Mouse (Mus musculus) kidney, embryonic 16.5 days (tissue): ENCODE measurements at regions not wholly inside any gene's neighbourhood (a gene's known extent, or its start where the extent isn't known, plus 50 kb on each side); places are given as distances from the start of the nearest gene placed in this dataset.

Source experiments
- ATAC-seq: fragments of 200-750 bp; cut with Nextera tagmentation; 2 replicates; pipeline ENCODE4 v1.8.0; 2017; ENCODE audit warnings: moderate TSS enrichment; ENCODE audit not compliant: low FRiP score, low TSS enrichment
- H3K27ac ChIP-seq: fragments of 300-500 bp; sonication (generic); 2 replicates; pipeline ENCODE4 v1.5.1; 2014; ENCODE audit warnings: low read length
- H3K27me3 ChIP-seq: fragments of 300-500 bp; sonication (generic); 2 replicates; pipeline ENCODE4 v1.6.1; 2014; ENCODE audit warnings: low read length, control low read depth, mixed read lengths; ENCODE audit not compliant: insufficient read depth
- H3K36me3 ChIP-seq: fragments of 300-500 bp; sonication (generic); 2 replicates; pipeline ENCODE4 v1.6.1; 2014; ENCODE audit warnings: low read length, control low read depth, mixed read lengths; ENCODE audit not compliant: insufficient read depth
- H3K4me1 ChIP-seq: fragments of 300-500 bp; sonication (generic); 2 replicates; pipeline ENCODE4 v1.6.1; 2014; ENCODE audit warnings: low read length, control low read depth, mixed read lengths; ENCODE audit not compliant: insufficient read depth
- H3K4me2 ChIP-seq: fragments of 300-500 bp; sonication (generic); replicated peaks from 2 replicates; pipeline ENCODE4 v1.6.1; 2014; ENCODE audit warnings: low read depth, low read length
- H3K4me3 ChIP-seq: fragments of 300-500 bp; sonication (generic); 2 replicates; pipeline ENCODE4 v1.5.1; 2014; ENCODE audit warnings: mild to moderate bottlenecking, low read length
- H3K9ac ChIP-seq: fragments of 300-500 bp; sonication (generic); replicated peaks from 2 replicates; pipeline ENCODE4 v1.6.1; 2014; ENCODE audit warnings: low read length
- H3K9me3 ChIP-seq: fragments of 300-500 bp; sonication (generic); 2 replicates; pipeline ENCODE4 v1.6.1; 2016; ENCODE audit warnings: low read length, control low read depth
- WGBS: fragments of 180-500 bp; shearing (Covaris S2); extraction: QIAGEN DNeasy Blood & Tissue Kit; methylation state at CpG from one replicate; pipeline ENCODE4 v1.1.7; 2014; 5-methylcytosine and 5-hydroxymethylcytosine counted together

DNA sequence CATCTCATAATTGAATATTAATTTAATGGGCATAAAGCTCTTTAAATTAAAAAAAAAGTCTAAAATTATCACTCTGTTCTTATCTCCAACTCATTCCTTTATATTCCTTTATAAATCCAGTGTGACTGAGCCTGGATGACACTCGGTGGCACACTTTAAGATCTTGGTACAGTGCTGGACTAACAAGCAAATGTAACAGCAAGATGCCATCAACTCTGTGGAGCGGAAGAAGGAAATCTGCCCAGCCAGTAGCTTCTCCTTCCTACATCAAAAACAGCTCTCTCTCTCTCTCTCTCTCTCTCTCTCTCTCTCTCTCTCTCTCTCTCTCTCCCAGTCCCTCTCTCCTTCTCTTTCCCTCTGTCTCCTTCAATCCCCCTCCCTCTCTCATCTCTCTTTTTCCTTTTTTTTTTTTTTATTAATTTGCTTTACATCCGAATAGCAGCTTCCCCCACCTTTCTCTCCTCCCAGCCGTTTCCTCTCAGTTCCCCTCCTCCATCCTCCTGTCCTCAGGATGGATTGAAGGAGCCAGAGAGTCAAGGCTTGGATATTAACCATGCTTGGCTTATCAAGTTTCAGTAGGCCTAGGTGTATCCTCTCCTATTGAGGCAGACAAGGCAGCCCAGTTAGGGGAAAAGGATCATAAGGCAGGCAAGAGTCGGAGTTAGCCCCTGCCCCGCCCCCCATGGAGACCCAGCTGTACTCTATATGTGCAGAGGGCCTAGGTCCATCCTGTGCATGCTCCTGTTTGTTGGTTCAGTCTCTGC is 130.4 kb upstream of the Tmtc2 start:
- ATAC-seq, result no peak
- no peak overlapping the region for H3K4me2 ChIP-seq
- H3K4me1 ChIP-seq, result 0 out of 2 replicates have a peak, but pooled peaks cover 3% of the 10 kb centered on the region
- H3K27ac ChIP-seq, result no peak overlapping the region
- no peaks in the 10 kb centered on the region for H3K27me3 ChIP-seq
- no peaks in the 10 kb centered on the region for H3K9me3 ChIP-seq
- no peak overlapping the region for H3K4me3 ChIP-seq
- H3K9ac ChIP-seq, result no peak overlapping the region
- 61% methylated on average over 6 of the region's 6 CpGs for WGBS
- no peaks in the 10 kb centered on the region for H3K36me3 ChIP-seq

DNA sequence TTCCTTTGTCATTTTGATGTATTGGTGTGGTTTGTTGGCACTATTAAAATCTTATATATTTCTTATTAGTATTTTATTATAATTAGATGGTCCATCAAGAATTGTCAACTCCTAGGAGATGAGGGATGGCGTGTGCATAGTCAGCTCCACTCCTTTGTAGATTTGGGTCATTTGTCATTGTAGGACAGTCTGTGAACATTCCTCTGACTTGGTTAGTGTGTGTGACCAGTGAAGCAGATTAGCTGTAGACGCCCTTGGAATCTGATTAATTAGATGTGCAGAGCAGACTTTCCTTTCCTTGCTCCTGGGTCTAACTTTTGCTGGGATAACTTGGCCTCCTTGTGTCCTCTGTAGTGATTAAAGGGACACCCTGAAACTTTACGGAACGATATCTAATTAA is 118.9 kb upstream of the Tmtc2 start:
- Histone ChIP-seq H3K4me1 (no peaks in the 10 kb centered on the region), H3K36me3 (no peaks in the 10 kb centered on the region), H3K4me2 (no peak overlapping the region), H3K27ac (no peak overlapping the region), H3K9ac (no peak overlapping the region), H3K9me3 (no peaks in the 10 kb centered on the region), H3K4me3 (no peak overlapping the region), H3K27me3 (no peaks in the 10 kb centered on the region)
- WGBS, result 60% methylated on average over 4 of the region's 4 CpGs
- no peak for ATAC-seq

DNA sequence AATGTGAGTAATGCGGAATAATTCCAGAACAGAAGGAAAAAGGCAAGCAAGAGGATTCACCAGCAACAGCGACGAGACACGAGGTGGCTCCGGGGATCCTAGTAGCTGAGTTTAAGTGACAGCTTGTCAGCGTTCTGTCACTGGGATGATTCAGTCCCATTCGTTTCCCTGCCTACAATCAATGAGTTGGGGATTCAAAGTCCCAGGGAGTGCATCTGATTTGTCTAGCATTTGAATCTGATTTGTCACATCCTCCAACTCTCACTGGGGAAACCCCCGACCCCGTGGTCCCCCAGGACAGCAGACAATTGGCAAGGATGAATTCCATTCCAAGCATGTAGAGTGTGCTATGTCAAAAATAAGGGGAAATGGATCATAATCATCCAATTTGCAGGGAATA is 115.1 kb upstream of the Tmtc2 start:
- H3K4me2 ChIP-seq, result no peak overlapping the region
- H3K27ac ChIP-seq, result no peak overlapping the region
- H3K27me3 ChIP-seq, result no peaks in the 10 kb centered on the region
- H3K4me1 ChIP-seq, result no peaks in the 10 kb centered on the region
- no peak overlapping the region for H3K9ac ChIP-seq
- peaks cover 5% of the 10 kb centered on the region; the same call in 1 of the 2 replicates for H3K9me3 ChIP-seq
- 88% methylated on average over 9 of the region's 9 CpGs for WGBS
- H3K4me3 ChIP-seq, result no peak overlapping the region
- no peaks in the 10 kb centered on the region for H3K36me3 ChIP-seq
- ATAC-seq, result no peak

DNA sequence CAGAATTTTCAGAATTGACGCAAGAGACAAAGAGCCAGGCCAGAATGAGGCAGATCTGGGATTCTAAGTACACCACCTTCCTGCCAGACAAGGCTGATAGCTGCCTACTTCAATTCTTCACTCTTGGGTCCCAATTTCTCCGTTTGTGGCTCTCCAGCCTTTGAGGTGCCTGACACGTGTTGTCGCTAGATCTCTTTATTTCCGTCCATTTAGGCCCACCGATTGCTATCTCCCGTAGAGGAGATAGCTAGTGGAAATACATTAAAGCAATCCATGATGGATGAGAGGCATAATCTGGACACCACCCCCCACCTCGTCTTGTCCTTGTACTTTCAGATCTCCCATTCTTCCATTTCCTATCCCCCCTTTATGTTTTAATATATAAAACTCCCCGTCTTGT is 114.6 kb upstream of the Tmtc2 start:
- H3K36me3 ChIP-seq, result no peaks in the 10 kb centered on the region
- no peaks in the 10 kb centered on the region for H3K27me3 ChIP-seq
- no peaks in the 10 kb centered on the region for H3K4me1 ChIP-seq
- ATAC-seq, result no peak
- H3K4me2 ChIP-seq, result no peak overlapping the region
- WGBS, result 80% methylated on average over 9 of the region's 9 CpGs
- no peak overlapping the region for H3K9ac ChIP-seq
- no peak overlapping the region for H3K27ac ChIP-seq
- peaks cover 5% of the 10 kb centered on the region; the same call in 1 of the 2 replicates for H3K9me3 ChIP-seq
- no peak overlapping the region for H3K4me3 ChIP-seq

DNA sequence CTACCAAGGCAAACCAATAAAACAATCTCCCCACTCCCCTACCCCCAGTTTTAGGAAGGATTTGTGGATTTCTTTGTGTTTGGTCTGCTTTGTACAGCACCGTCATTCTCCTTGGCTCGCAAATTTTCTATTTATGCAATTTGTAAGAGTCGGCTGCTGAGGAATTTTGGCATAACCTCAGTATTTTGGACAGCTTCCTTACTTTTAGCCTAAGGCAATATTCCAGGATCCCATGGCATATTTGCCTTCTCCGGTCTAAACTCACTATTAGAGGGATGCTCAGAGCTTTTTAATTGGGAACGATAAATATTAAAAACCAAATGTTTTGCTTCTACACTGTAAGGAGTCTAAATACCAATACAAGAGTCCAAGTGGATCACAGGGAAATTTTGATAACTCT is 112.6 kb upstream of the Tmtc2 start:
- Histone ChIP-seq H3K27ac (no peak overlapping the region), H3K4me2 (no peak overlapping the region), H3K9me3 (peaks cover 5% of the 10 kb centered on the region; the same call in 1 of the 2 replicates), H3K9ac (no peak overlapping the region), H3K4me1 (no peaks in the 10 kb centered on the region), H3K27me3 (no peaks in the 10 kb centered on the region), H3K36me3 (no peaks in the 10 kb centered on the region), H3K4me3 (no peak overlapping the region)
- ATAC-seq, result no peak
- 70% methylated on average over 5 of the region's 5 CpGs for WGBS

DNA sequence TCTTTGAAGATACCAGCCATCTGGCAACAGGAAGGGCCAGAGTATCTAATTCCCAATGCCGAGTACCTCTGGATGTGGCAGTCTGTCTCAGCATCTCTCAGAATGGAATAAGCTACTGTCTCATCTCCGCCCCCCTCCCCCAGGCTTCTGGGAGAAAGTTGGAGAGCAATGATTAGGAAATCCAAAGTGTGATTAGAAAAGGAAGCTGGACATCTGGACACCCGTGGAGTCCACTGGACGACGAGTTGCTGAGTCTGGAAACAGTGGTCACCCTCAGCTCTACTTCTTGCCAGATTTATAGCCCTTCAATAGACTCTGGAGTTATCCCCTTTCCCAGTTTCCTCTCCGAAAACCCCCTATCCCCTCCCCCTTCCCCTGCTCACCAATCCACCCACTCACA is 105.3 kb upstream of the Tmtc2 start:
- Histone ChIP-seq H3K27me3 (no peaks in the 10 kb centered on the region), H3K4me2 (no peak overlapping the region), H3K9me3 (no peaks in the 10 kb centered on the region), H3K9ac (no peak overlapping the region), H3K36me3 (no peaks in the 10 kb centered on the region), H3K4me3 (no peak overlapping the region), H3K27ac (no peak overlapping the region), H3K4me1 (no peaks in the 10 kb centered on the region)
- 79% methylated on average over 6 of the region's 6 CpGs for WGBS
- ATAC-seq, result no peak

DNA sequence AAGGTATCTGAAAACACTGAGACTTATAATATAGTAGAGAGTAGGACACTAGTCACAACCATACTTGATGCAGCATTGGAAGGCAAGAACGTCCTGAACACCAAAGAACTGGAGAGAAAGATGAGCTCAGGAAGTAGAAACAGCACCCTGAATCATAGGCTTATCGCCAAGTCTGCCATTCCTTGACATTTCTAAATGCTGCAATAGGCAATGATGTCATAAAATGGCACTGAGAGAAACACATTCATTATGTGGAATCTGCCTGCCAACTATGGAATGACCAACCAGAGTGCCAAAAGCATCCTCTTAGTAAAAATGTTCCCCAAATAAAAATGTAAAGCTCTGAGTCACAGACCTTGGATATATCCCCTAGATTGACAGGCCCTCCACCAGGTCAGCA is 92.7 kb upstream of the Tmtc2 start:
- Histone ChIP-seq H3K9ac (no peak overlapping the region), H3K4me1 (no peaks in the 10 kb centered on the region), H3K9me3 (no peaks in the 10 kb centered on the region), H3K27me3 (no peaks in the 10 kb centered on the region), H3K36me3 (no peaks in the 10 kb centered on the region), H3K4me2 (no peak overlapping the region), H3K27ac (no peak overlapping the region), H3K4me3 (no peak overlapping the region)
- no peak for ATAC-seq
- WGBS, result 80% methylated on average over 2 of the region's 2 CpGs

DNA sequence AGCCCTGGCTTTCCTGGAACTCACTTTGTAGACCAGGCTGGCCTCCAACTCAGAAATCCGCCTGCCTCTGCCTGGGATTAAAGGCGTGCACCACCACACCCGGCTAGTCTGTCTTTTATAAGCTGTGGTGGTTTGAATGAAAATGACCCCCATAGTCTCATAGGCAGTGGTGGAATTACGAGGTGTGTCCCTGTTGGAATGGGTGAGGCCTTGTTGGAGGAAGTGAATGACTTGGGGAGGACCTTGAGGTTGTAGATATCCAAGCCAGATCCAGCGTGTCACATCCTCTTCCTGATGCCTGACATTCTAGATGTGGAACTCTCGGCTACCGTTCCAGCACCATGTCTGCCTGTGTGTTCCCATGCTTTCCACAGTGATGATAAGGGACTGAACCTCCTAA is 86.5 kb upstream of the Tmtc2 start:
- no peaks in the 10 kb centered on the region for H3K9me3 ChIP-seq
- no peaks in the 10 kb centered on the region for H3K4me1 ChIP-seq
- H3K9ac ChIP-seq, result no peak overlapping the region
- no peak overlapping the region for H3K4me3 ChIP-seq
- no peak for ATAC-seq
- H3K27ac ChIP-seq, result no peak overlapping the region
- H3K27me3 ChIP-seq, result no peaks in the 10 kb centered on the region
- WGBS, result 91% methylated on average over 7 of the region's 7 CpGs
- H3K4me2 ChIP-seq, result no peak overlapping the region
- no peaks in the 10 kb centered on the region for H3K36me3 ChIP-seq

DNA sequence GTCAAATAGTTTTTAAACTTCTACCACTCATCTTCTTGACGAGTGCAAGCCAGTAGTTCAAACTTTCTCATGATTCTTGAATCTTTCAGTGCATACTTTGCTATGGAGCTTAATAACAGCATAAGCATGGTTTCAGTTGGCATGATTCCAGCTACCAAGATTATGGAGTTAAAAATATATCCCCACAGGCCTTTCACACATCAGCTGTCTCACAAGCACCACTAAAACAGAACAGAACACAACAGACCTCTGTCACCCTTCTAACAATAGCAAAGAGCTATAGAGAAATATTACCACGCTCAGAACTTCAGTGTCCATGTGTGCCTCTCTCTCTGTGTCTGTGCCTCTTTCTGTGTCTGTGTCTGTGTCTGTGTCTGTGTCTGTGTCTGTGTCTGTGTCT is 82.5 kb upstream of the Tmtc2 start:
- Histone ChIP-seq H3K4me3 (no peak overlapping the region), H3K9ac (no peak overlapping the region), H3K27me3 (no peaks in the 10 kb centered on the region), H3K4me2 (no peak overlapping the region), H3K27ac (no peak overlapping the region), H3K9me3 (no peaks in the 10 kb centered on the region), H3K36me3 (no peaks in the 10 kb centered on the region), H3K4me1 (no peaks in the 10 kb centered on the region)
- ATAC-seq, result no peak
- WGBS, result 50% methylated on average over 2 of the region's 2 CpGs

DNA sequence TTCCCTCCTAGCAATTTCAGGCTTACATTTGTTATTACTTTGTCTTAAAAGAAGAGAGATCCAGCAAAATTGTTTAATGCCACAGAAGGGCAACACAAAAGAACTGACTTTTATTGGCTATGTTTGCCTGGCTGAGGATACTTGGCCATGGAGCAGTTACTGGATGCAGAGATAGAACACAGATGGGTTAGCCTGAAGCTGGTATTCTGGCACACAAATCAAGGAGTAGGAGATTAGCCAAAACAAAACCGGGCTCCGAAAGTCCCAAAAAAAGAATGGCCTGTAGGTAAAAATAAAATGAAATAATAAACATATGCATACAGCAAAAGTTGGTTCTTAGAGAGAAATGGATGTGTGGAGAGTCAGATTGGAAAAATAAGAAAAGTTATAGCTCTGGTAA is 78.2 kb upstream of the Tmtc2 start:
- Histone ChIP-seq H3K27me3 (no peaks in the 10 kb centered on the region), H3K4me3 (no peak overlapping the region), H3K36me3 (no peaks in the 10 kb centered on the region), H3K4me2 (no peak overlapping the region), H3K9me3 (no peaks in the 10 kb centered on the region), H3K4me1 (no peaks in the 10 kb centered on the region), H3K27ac (no peak overlapping the region), H3K9ac (no peak overlapping the region)
- ATAC-seq, result no peak
- 90% methylated on average over 2 of the region's 2 CpGs for WGBS
